10 mouse cellular contexts compared by ENCODE assay signal in the genomic region with DNA sequence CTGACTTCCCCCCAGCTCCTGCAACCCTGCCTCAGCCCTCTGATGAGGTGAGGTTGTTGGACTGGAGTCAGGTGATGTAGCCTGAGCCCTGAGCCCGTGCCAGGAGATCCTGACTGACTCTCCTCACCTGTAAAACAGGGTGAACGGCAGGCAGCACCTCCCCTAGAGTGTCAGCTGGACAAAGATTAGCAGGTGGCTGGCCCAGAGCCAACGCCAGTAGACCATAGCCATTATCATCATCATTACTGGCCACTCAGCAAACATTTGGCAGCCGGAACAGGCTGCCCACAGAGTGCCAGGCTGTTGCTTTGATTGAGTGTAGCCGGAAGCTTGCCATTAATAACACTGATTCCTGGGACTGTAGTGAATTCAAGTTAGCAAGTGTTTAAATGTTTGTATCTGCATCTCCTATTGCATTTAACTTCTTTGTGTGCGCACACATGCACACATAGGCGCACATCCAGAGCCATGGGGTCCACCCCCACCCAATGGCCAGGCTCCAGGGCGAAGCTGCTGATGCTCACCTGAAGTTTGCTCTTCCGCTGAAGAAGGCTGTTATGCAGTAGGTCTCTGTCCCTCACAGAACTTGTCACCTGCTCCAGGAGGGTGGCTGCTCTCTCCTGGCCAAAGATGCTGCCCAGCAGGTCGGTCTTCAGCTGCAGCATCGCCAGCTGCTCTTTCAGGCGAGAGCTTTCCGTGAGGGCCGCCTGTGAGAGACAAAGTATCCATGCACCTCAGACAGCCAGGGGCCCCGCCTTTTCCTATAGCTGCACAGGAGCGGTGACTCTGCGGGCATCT. TPM values are rescaled to one million over a fixed set of nuclear protein-coding genes. Genes with fewer than 3 reads are reported as not detected.
DNase-seq lines count a peak whose midpoint lies in the region; ATAC-seq lines count a peak whose summit lies in the region.
"Had no signal": no experiment of that assay in that cellular context is flagged by ENCODE, and none has a peak within 500 bp of the region (broad histone marks: within the 10 kb centered on the region; RNA-seq: fewer than 3 reads in every experiment).

No protein-coding gene starts in this region.

- H3K27me3 ChIP-seq in heart, embryonic 10.5 days (ENCODE audit: insufficient read depth, poor library complexity, severe bottlenecking) = peaks cover 30% of the 10 kb centered on the region
- H3K27me3 ChIP-seq in intestine, embryonic 16.5 days (replicated peaks; ENCODE audit: control insufficient read depth, insufficient read depth, low read length) = no peaks in the 10 kb centered on the region
- H3K27me3 ChIP-seq in stomach, embryonic 15.5 days (replicated peaks) = no peaks in the 10 kb centered on the region

- H3K9ac ChIP-seq in intestine, embryonic 16.5 days (ENCODE audit: low read depth, low read length) = no peak overlapping the region
- H3K9ac ChIP-seq in stomach, embryonic 15.5 days = no peak overlapping the region

- H3K4me3 ChIP-seq in heart, embryonic 10.5 days = no peak overlapping the region
- no peak overlapping the region for H3K4me3 ChIP-seq in intestine, embryonic 16.5 days (ENCODE audit: low read length)
- H3K4me3 ChIP-seq in stomach, embryonic 15.5 days (replicated peaks) = no peak overlapping the region
- H3K4me3 ChIP-seq: erythroblast, embryonic 14.5 days; limb, embryonic 10.5 days had no signal

- WGBS in heart, embryonic 10.5 days = 68% methylated on average over 17 of the region's 17 CpGs
- 61% methylated on average over 17 of the region's 17 CpGs for WGBS in intestine, embryonic 16.5 days
- WGBS in stomach, embryonic 15.5 days = 58% methylated on average over 17 of the region's 17 CpGs

- H3K27ac ChIP-seq in heart, embryonic 10.5 days = no peak overlapping the region
- no peak overlapping the region for H3K27ac ChIP-seq in intestine, embryonic 16.5 days (ENCODE audit: low read length)
- no peak overlapping the region for H3K27ac ChIP-seq in stomach, embryonic 15.5 days
- H3K27ac ChIP-seq: limb, embryonic 10.5 days had no signal

- H3K9me3 ChIP-seq in heart, embryonic 10.5 days = no peaks in the 10 kb centered on the region
- no peaks in the 10 kb centered on the region for H3K9me3 ChIP-seq in intestine, embryonic 16.5 days (ENCODE audit: control insufficient read depth, low read length)
- H3K9me3 ChIP-seq in stomach, embryonic 15.5 days = no peaks in the 10 kb centered on the region
- H3K9me3 ChIP-seq: limb, embryonic 10.5 days had no signal

- H3K36me3 ChIP-seq in heart, embryonic 10.5 days = no peaks in the 10 kb centered on the region
- no peaks in the 10 kb centered on the region for H3K36me3 ChIP-seq in intestine, embryonic 16.5 days (ENCODE audit: control insufficient read depth, insufficient read depth, low read length)
- H3K36me3 ChIP-seq in stomach, embryonic 15.5 days = no peaks in the 10 kb centered on the region
- H3K36me3 ChIP-seq: limb, embryonic 10.5 days had no signal

- ATAC-seq in intestine, embryonic 16.5 days = peak; percentile 71
- ATAC-seq in stomach, embryonic 15.5 days (ENCODE audit: insufficient read depth, low FRiP score, low read depth) = peak; percentile 65; the same call in 1 of the 2 replicates
- no peak for ATAC-seq in frontal cortex, adult (ENCODE audit: low TSS enrichment)

- intact Hi-C loops in heart, postnatal 10 days (cut with DNase I) = loop anchor here (10.0 kb wide), 1 partner anchor 470 kb away; no protein-coding TSS in a partner anchor

- H3K4me2 ChIP-seq in intestine, embryonic 16.5 days (ENCODE audit: low read depth, low read length) = no peak overlapping the region
- H3K4me2 ChIP-seq in stomach, embryonic 15.5 days = no peak overlapping the region

- H3K4me1 ChIP-seq in heart, embryonic 10.5 days = no peaks in the 10 kb centered on the region
- H3K4me1 ChIP-seq in intestine, embryonic 16.5 days (ENCODE audit: control insufficient read depth, insufficient read depth, low read length) = 0 out of 2 replicates have a peak, but pooled peaks cover 3% of the 10 kb centered on the region
- H3K4me1 ChIP-seq in stomach, embryonic 15.5 days = peaks cover 5% of the 10 kb centered on the region; the same call in 1 of the 2 replicates

- peak; percentile 54 to 57 for DNase-seq in heart, postnatal 10 days
- DNase-seq in heart, embryonic 10.5 days (ENCODE audit: low spot score) = no peak
- DNase-seq in testis, postnatal 14 days (ENCODE audit: low spot score) = peak; percentile 73
- no peak for DNase-seq in testis, postnatal 10 days (ENCODE audit: low spot score)
- no peak for DNase-seq in right cerebral cortex, adult 2 months (ENCODE audit: low spot score in 2 of 2)

RNA-seq across cellular contexts. Expression of a gene that starts 54.4 kb away (rescaled TPM):
- total RNA-seq in heart, postnatal 10 days (2021) = 1 to 10 TPM; 6.1 to 6.4 TPM
- 0.21 and 0.41 TPM in 2 replicates for polyA plus RNA-seq in heart, embryonic 10.5 days (2016; fragmentation: Nextera tagmentation; extraction: Ambion mirVana)
- 0.51 and 0.66 TPM in 2 replicates for polyA plus RNA-seq in intestine, embryonic 16.5 days (2015; fragmentation: Nextera tagmentation; extraction: Ambion mirVana)
- 0.70 and 0.99 TPM in 2 replicates for polyA plus RNA-seq in stomach, embryonic 15.5 days (2015; fragmentation: Nextera tagmentation; extraction: Ambion mirVana)

Comparison
In these comparisons a context has a peak if more than half of its experiments do, and no peak if none do; other contexts are left out.
1. DNase-seq: peak in heart, postnatal 10 days (2 of 2) and testis, postnatal 14 days (single experiment); none in heart, embryonic 10.5 days (single experiment), testis, postnatal 10 days (single experiment) and right cerebral cortex, adult 2 months (0 of 2).